Mouse (Mus musculus): ENCODE results near the gene Ythdc1. TPM values are rescaled to one million over a fixed set of nuclear protein-coding genes. Genes with fewer than 3 reads are reported as not detected.

Gene Ythdc1
- total RNA-seq, 2 experiments from 2014 or later, result 53.6 to 59.6 TPM

DNA sequence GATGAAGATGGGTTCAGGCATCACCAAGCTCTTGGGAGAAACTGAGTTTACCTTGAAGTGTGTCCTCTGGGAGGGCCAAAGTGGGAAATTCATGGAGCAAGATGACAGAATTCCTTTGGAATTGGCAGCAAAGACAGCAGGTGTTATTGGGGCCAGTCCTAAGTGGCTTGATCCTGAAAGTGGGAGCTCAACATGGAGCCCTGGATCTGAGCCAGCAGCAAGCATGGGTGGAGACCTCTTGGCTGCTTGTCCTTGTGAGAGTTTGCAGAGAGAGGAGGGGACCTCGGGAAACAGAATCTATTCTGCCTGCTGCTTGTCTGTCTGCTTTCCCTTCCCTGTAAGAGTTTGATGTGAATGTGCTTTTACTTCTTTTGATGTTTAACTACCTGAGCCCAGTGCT lies 67.9 kb downstream of the Ythdc1 start:
- DNase-seq (ENCODE audit: extremely low spot score in 1 of 2, low spot score in 1 of 2), result no peak

Other genes with a start within 250 kb of the Ythdc1 start
- gene Tmprss11f, start 171.8 kb upstream of the Ythdc1 start, total RNA-seq (2021), result not detected
- not detected for gene Tmprss11b, start 127.9 kb upstream of the Ythdc1 start, total RNA-seq (2021)
- not detected for gene Tmprss11e, start 58.4 kb upstream of the Ythdc1 start, total RNA-seq (2021)
- gene Ugt2b34, start 102.7 kb downstream of the Ythdc1 start, total RNA-seq (2021), result not detected
- gene Ugt2b1, start 122.3 kb downstream of the Ythdc1 start, total RNA-seq (2021), result not detected
- gene Ugt2b35, start 196.6 kb downstream of the Ythdc1 start, total RNA-seq (2021), result not detected